Mouse (Mus musculus) midbrain, embryonic 16.5 days (tissue): ENCODE results near the gene Galnt9. TPM values are rescaled to one million over a fixed set of nuclear protein-coding genes. Genes with fewer than 3 reads are reported as not detected.

ENCODE experiments used
- microRNA-seq: library from miRNA; unstranded; fragments of <30 nt; microRNA quantifications from one replicate; pipeline ENCODE4, GENCODE M21; 2017
- polyA plus RNA-seq: library from polyadenylated mRNA; unstranded; fragments of >200 nt; fragmentation: Nextera tagmentation; extraction: Ambion mirVana; gene quantifications from 2 replicates; pipeline ENCODE4 v1.2.1, GENCODE M21; 2015

Gene Galnt9
- polyA plus RNA-seq, 1 experiment from 2014 or later, result 23.1 TPM

Small RNA genes lying within 50 kb of the gene (microRNA-seq; reads per million reads assigned to microRNA genes)
- 3.3 reads per million, percentile 16 among the genes with 10 or more reads in this experiment for gene Mir7026

Other genes starting within 250 kb of the Galnt9 start
- 12.5 and 14.1 TPM in 2 replicates for gene P2rx2, start 201.1 kb upstream of the Galnt9 start, polyA plus RNA-seq
- gene Lrcol1, start 199.6 kb upstream of the Galnt9 start, polyA plus RNA-seq, result not detected in 2 replicates
- 12.3 and 16.3 TPM in 2 replicates for gene Fbrsl1, start 95.9 kb upstream of the Galnt9 start, polyA plus RNA-seq
- gene Noc4l, start 109.1 kb downstream of the Galnt9 start, polyA plus RNA-seq, result 46.0 and 47.6 TPM in 2 replicates
- 18.0 and 18.1 TPM in 2 replicates for gene Ddx51, start 109.1 kb downstream of the Galnt9 start, polyA plus RNA-seq
- gene Ep400, start 226.4 kb downstream of the Galnt9 start, polyA plus RNA-seq, result 51.6 and 52.6 TPM in 2 replicates
- 18.2 and 18.6 TPM in 2 replicates for gene Pus1, start 236.3 kb downstream of the Galnt9 start, polyA plus RNA-seq